Mouse (Mus musculus): ENCODE results near the gene Slc24a3.

The Slc24a3 gene

DNA sequence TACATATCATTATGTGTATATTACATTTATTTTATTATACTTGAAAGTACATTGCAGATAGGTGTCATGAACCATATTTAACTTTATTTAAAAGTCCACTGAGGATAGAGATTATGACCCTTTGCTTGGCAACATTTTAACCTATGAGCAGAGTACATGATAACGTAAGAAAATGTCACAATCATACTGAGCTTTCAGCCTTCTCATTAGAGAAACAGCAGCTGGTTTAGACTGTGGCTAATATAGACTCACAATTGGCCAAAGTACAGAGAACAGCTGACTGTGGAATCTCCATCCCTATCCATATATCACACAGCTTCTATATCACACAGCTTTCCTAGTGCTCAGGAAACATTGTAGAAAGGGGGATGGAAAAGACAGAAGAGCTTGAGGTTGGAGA is 111.8 kb downstream of the Slc24a3 start:
- DNase-seq (ENCODE audit: low spot score in 2 of 2): no peak

- no peak for DNase-seq (ENCODE audit: low spot score in 2 of 2)
These were observed 116.2 kb downstream of the Slc24a3 start for GRCm38 (mm10) chr2:145283746-145284145.

DNA sequence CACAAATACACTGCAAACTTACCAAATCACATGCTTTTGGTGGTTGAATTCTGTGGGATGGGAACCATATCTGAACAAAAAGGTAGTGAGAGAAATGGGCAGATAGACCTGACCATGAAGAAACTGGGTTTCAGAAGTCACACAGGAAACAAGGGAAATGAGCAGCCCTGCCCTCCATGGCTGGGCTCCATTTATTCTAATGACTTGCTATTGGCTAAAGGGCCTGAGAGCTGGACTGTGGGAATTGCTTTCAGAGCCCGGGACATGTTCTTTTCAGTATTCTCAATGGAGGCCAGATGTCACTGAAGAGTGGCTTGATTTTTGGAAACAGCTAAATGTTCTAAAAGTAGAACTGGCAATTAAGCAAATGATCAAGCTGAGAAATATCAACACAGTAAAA is 120.9 kb downstream of the Slc24a3 start:
- DNase-seq (ENCODE audit: low spot score in 2 of 2): no peak

- no peak for DNase-seq (ENCODE audit: low spot score in 2 of 2)
These were observed 123.9 kb downstream of the Slc24a3 start for GRCm38 (mm10) chr2:145291473-145291872.

DNA sequence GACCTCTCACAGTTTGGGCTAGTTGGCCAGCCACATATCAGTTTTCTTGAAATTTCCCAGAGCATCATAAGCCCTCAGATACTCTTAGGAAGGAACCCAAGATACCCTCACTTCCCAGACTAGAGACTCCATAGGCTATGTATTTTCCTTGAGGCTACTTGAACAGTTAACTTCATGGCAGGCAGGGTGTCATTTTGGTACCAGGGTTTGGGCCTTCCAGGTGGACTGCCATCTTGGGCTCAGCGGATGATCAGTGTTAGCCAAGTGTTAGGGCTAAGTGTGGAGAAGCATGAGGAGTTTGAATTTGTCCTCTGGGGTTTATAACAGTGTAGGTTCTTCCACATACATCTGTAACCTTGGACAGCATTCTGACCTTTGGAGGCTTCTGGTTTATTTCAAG is 124.6 kb downstream of the Slc24a3 start:
- DNase-seq (ENCODE audit: low spot score in 2 of 2): no peak

DNA sequence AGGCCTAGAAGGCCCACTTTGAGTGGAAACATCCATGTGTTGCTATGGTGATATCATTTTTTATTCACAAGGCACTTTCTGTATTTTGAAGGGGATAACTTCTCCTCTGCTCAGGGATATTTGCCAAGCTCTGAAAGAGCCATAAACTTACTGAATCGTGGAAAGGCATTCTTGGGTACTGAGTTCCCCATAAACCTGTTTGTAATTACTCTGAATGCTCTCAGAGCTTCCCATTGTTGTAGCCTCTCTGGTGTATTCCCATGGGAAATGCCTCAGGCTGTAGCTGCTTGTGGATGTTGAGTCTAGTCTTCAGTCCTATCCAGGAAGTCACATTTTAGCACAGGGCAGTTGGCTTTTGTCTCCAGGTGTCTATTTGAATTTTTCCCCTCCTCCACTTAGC is 125.3 kb downstream of the Slc24a3 start:
- no peak for DNase-seq (ENCODE audit: low spot score in 2 of 2)

DNA sequence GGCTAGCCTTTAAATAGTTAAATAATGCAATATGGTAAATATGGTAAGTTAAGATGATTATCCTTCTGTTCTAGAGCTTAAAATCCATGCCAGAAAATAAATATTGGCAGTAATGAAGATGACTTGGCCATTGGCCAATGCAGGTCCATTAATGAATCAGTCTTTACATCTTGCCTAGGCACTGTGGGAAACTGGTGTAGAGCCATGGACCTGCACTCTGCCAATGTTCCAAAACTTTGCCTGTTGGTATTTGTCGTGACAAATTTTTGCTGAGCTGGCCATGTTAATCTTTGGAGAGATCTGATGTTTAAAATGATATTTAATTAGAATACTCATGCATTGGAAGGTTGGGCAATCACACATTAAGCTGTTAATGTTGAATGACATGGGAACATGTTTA is 129.4 kb downstream of the Slc24a3 start:
- no peak for DNase-seq (ENCODE audit: low spot score in 2 of 2)

DNA sequence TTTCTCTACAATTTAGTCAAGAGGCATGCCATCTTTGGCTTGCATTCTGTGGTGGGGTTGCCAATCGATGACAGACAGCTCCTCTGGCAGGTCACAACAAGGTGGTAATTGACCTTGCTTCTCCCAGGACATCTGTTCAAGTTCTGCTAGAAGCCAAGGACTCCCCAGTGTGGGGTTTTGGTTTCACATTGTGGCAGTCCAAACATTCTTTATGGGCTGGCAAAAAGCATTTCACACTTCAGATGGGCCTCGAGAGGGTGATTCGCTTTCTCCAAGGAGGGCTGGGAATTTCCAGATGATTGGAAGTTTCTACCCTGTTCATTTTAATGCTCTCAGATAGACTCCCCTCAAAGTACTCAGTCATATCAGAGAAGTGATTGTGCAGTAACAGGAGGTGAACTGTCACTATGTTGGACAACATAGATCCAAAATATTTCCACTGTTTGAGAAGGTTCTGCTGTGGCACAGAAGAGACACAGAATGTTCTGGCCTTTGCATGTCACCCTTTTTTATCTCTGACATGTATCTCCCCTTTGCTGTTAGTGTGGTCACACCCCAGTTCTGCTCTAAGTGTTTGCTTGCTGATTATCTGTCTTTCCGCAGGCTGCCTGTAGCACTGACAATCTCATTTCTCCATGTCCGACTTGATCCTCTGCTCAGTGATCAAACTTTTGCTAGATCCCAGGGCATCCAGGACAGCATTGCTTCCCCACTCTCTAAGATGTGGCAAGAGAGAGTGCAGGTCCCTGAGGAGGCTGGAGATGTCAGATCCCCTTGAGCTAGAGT is 132.6 kb downstream of the Slc24a3 start:
- DNase-seq (ENCODE audit: low spot score in 2 of 2): no peak

DNA sequence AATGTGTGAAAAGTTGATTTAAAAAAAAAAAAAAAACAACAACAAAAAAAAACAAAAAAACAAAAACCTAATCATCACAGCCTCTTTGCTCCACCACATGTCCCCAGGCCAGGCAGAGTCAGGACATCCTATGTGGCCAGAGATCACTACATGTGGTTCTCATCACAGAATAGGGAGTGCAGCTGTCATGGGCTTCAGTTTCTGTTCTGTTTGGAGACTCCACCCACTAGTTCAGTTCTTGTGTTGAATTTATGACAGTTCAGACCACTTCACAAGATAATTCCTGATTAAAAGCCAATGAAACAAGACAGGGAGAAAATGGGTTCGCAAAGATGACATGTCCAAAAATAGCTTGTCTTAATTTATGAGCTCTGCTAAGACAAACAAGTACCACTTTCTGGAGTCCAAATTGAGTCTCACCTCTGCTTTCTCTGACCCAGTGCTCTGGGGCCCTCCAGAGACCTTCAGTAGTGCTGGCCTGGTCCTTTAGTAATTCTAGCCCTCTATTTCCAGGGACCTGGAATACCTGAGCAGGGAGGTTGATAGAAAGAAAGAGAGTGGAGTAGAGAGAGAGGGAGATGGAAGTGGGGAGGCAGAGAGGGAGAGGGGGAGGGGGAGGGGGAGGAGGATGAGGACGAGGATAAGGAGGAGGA is 139.8 kb downstream of the Slc24a3 start:
- no peak for DNase-seq (ENCODE audit: low spot score in 2 of 2)

GRCm38 (mm10) chr2:145318916-145319315 is 151.4 kb downstream of the Slc24a3 start:
- DNase-seq (ENCODE audit: low spot score in 2 of 2): no peak

GRCm38 (mm10) chr2:145321287-145321686 is 153.7 kb downstream of the Slc24a3 start:
- no peak for DNase-seq (ENCODE audit: low spot score in 2 of 2)

- DNase-seq (ENCODE audit: low spot score in 2 of 2): no peak
These were observed 154.2 kb downstream of the Slc24a3 start for GRCm38 (mm10) chr2:145321755-145322154.

DNA sequence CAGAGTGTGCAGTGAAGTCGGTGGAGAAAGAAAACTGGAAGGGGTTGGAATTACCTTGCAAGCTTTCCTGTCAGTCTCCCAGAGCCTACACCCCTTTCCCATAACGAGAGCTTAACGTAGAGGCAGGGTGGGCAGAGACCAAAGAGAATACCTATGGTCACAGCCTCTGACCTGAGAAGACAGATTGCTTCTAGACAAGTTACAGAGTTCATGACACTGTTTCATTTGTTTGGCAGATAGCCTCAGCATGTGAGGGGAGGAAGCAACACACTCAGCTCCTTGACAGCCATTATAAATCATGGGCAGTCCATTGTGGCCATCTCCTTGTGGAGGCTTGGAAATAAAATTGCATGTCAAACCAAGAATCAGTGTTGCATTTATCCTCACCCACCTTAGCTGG is 156.9 kb downstream of the Slc24a3 start:
- DNase-seq (ENCODE audit: low spot score in 2 of 2): no peak

DNA sequence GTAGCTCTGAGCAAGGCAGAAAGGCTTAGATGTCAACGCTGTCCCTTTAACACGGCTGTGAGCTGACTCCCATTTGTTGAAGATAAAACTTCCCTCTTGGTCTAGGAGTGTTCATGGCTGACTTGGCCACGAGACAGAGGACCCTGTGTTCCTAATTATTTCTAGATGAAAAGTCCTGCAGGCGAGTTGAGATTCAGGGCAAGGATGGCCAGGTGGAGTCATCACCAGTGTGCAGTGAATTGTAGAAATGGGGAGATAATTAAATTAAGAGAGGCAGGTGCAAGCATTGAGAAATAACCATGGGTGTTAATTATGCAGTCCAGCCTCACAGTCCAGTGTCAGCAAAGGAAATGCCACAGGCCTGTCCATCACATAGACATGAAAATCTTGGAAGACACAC is 158.3 kb downstream of the Slc24a3 start:
- no peak for DNase-seq (ENCODE audit: low spot score in 2 of 2)

- DNase-seq (ENCODE audit: low spot score in 2 of 2): no peak
These were observed 159.0 kb downstream of the Slc24a3 start for GRCm38 (mm10) chr2:145326544-145326943.

- DNase-seq (ENCODE audit: low spot score in 2 of 2): peak; percentile 14 to 31
These were observed 162.2 kb downstream of the Slc24a3 start for GRCm38 (mm10) chr2:145329756-145330155.

GRCm38 (mm10) chr2:145331525-145331924 is 164.0 kb downstream of the Slc24a3 start:
- DNase-seq (ENCODE audit: low spot score in 2 of 2): no peak

DNA sequence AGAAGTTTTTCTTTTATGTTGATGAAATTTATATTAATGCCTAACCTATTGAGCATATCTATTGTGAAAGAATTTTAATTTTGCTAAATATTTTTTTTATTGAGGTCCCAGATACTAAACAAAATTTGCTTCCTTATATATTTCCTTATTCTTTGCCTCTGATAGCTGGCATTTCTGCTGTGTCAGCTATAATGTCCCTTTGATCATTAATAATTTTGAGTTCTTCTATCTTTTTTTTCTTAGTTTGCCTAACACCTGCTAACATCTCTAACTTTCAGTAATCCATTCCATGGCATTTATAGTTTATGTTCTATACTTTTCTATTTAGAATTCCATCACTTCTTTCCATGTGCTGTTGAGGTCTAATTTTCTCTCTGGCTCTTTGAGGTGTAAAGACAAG is 165.9 kb downstream of the Slc24a3 start:
- no peak for DNase-seq (ENCODE audit: low spot score in 2 of 2)

GRCm38 (mm10) chr2:145336406-145336805 is 168.9 kb downstream of the Slc24a3 start:
- no peak for DNase-seq (ENCODE audit: low spot score in 2 of 2)

- DNase-seq (ENCODE audit: low spot score in 2 of 2): no peak
These were observed 173.3 kb downstream of the Slc24a3 start for GRCm38 (mm10) chr2:145340816-145341215.

DNA sequence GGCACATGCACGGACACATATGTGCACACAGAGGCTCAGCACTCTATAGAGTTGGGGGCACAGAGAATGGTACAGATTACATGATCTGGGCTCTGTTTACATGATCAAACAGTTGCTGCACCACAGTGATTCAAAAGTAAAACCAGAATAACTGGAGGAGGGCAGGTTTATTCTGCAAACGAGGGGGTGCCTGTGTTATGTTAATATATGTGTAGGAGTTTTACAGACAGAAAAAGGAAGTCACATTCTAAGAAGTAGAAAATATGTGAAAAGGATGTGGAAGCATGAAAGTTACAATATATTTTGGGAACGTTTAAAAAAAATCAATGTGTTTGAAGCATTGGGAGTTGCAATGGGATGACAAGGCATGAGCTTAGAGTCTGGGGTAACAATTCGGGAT is 175.4 kb downstream of the Slc24a3 start:
- no peak for DNase-seq (ENCODE audit: low spot score in 2 of 2)

- DNase-seq (ENCODE audit: low spot score in 2 of 2): no peak
These were observed 177.0 kb downstream of the Slc24a3 start for GRCm38 (mm10) chr2:145344521-145344920.

GRCm38 (mm10) chr2:145353801-145354200 is 186.2 kb downstream of the Slc24a3 start:
- DNase-seq (ENCODE audit: low spot score in 2 of 2): no peak

Data from frontal cortex, postnatal 10 days (tissue).